Mouse (Mus musculus) stomach, embryonic 16.5 days (tissue): ENCODE results near the gene Rap1gds1. TPM values are rescaled to one million over a fixed set of nuclear protein-coding genes. Genes with fewer than 3 reads are reported as not detected.

ENCODE experiments used
- ATAC-seq: fragments of 200-750 bp; cut with Nextera tagmentation; 2 replicates; pipeline ENCODE4 v1.8.0; 2017; ENCODE audit warnings: moderate number of reproducible peaks, moderate TSS enrichment; ENCODE audit not compliant: insufficient read depth, low FRiP score
- H3K27ac ChIP-seq: fragments of 300-500 bp; sonication (generic); 2 replicates; pipeline ENCODE4 v1.5.1; 2014; ENCODE audit warnings: low read length
- H3K27me3 ChIP-seq: fragments of 300-500 bp; sonication (generic); 2 replicates; pipeline ENCODE4 v1.6.1; 2014; ENCODE audit warnings: low read length, control low read depth, mixed read lengths; ENCODE audit not compliant: control insufficient read depth, insufficient read depth
- H3K36me3 ChIP-seq: fragments of 300-500 bp; sonication (generic); 2 replicates; pipeline ENCODE4 v1.6.1; 2014; ENCODE audit warnings: low read length; ENCODE audit not compliant: control insufficient read depth, insufficient read depth
- H3K4me1 ChIP-seq: fragments of 300-500 bp; sonication (generic); 2 replicates; pipeline ENCODE4 v1.6.1; 2014; ENCODE audit warnings: low read length, control low read depth, mixed read lengths; ENCODE audit not compliant: control insufficient read depth, insufficient read depth
- H3K4me2 ChIP-seq: fragments of 300-500 bp; sonication (generic); 2 replicates; pipeline ENCODE4 v1.6.1; 2014; ENCODE audit warnings: low read depth, low read length, mixed read lengths
- H3K4me3 ChIP-seq: fragments of 300-500 bp; sonication (generic); replicated peaks from 2 replicates; pipeline ENCODE4 v1.5.1; 2014; ENCODE audit warnings: mild to moderate bottlenecking, low read length
- H3K9ac ChIP-seq: fragments of 300-500 bp; sonication (generic); 2 replicates; pipeline ENCODE4 v1.6.1; 2014; ENCODE audit warnings: low read length
- H3K9me3 ChIP-seq: fragments of 300-500 bp; sonication (generic); replicated peaks from 2 replicates; pipeline ENCODE4 v1.6.1; 2016; ENCODE audit warnings: low read length, control low read depth; ENCODE audit not compliant: control insufficient read depth
- WGBS: fragments of 180-500 bp; shearing (Covaris S2); extraction: QIAGEN DNeasy Blood & Tissue Kit; methylation state at CpG from one replicate; pipeline ENCODE4 v1.1.7; 2014; 5-methylcytosine and 5-hydroxymethylcytosine counted together
- polyA plus RNA-seq: library from polyadenylated mRNA; unstranded; fragments of >200 nt; fragmentation: Nextera tagmentation; extraction: Ambion mirVana; gene quantifications from 2 replicates; pipeline ENCODE4 v1.2.1, GENCODE M21; 2015

Gene Rap1gds1
- polyA plus RNA-seq, 1 experiment from 2014 or later: 51.0 TPM

- H3K27me3 ChIP-seq: no peaks in the 10 kb centered on the region
- H3K4me3 ChIP-seq: no peak overlapping the region
- no peak overlapping the region for H3K9ac ChIP-seq
- no peaks in the 10 kb centered on the region for H3K36me3 ChIP-seq
- no peak for ATAC-seq
- no peaks in the 10 kb centered on the region for H3K9me3 ChIP-seq
- peaks cover 5% of the 10 kb centered on the region for H3K4me1 ChIP-seq
- H3K27ac ChIP-seq: no peak overlapping the region
- no peak overlapping the region for H3K4me2 ChIP-seq
- WGBS: 68% methylated on average over 5 of the region's 5 CpGs
Measured at GRCm38 (mm10) chr3:139025077-139025476, 49.9 kb downstream of the Rap1gds1 start.

GRCm38 (mm10) chr3:139023585-139023984 is 51.4 kb downstream of the Rap1gds1 start:
- H3K4me2 ChIP-seq: no peak overlapping the region
- no peak overlapping the region for H3K27ac ChIP-seq
- H3K36me3 ChIP-seq: no peaks in the 10 kb centered on the region
- H3K9me3 ChIP-seq: no peaks in the 10 kb centered on the region
- no peak overlapping the region for H3K4me3 ChIP-seq
- no peaks in the 10 kb centered on the region for H3K27me3 ChIP-seq
- 63% methylated on average over 8 of the region's 8 CpGs for WGBS
- no peak for ATAC-seq
- peaks cover 5% of the 10 kb centered on the region for H3K4me1 ChIP-seq
- no peak overlapping the region for H3K9ac ChIP-seq

- ATAC-seq: no peak; the same call in 1 of the 2 replicates
Measured at GRCm38 (mm10) chr3:139012352-139012751, 62.6 kb downstream of the Rap1gds1 start.

GRCm38 (mm10) chr3:139005669-139006068 is 69.3 kb downstream of the Rap1gds1 start:
- H3K4me1 ChIP-seq: no peaks in the 10 kb centered on the region
- H3K4me2 ChIP-seq: no peak overlapping the region
- no peaks in the 10 kb centered on the region for H3K36me3 ChIP-seq
- H3K27me3 ChIP-seq: no peaks in the 10 kb centered on the region
- H3K4me3 ChIP-seq: no peak overlapping the region
- no peak overlapping the region for H3K9ac ChIP-seq
- no peak overlapping the region for H3K27ac ChIP-seq
- no peaks in the 10 kb centered on the region for H3K9me3 ChIP-seq
- no peak for ATAC-seq

More at GRCm38 (mm10) chr3:139012352-139012751, 62.6 kb downstream of the Rap1gds1 start:
- Histone ChIP-seq H3K4me1 (no peaks in the 10 kb centered on the region), H3K9ac (no peak overlapping the region), H3K4me2 (no peak overlapping the region), H3K27me3 (no peaks in the 10 kb centered on the region), H3K27ac (no peak overlapping the region), H3K4me3 (no peak overlapping the region), H3K36me3 (peaks cover 5% of the 10 kb centered on the region; the same call in 1 of the 2 replicates), H3K9me3 (no peaks in the 10 kb centered on the region)
- WGBS: 81% methylated on average over 9 of the region's 9 CpGs

- Histone ChIP-seq H3K36me3 (no peaks in the 10 kb centered on the region), H3K27me3 (no peaks in the 10 kb centered on the region), H3K9me3 (no peaks in the 10 kb centered on the region), H3K9ac (no peak overlapping the region), H3K4me1 (no peaks in the 10 kb centered on the region), H3K4me2 (no peak overlapping the region), H3K4me3 (no peak overlapping the region), H3K27ac (no peak overlapping the region)
- WGBS: 75% methylated on average over 6 of the region's 6 CpGs
- no peak for ATAC-seq
Measured at GRCm38 (mm10) chr3:139002774-139003173, 72.2 kb downstream of the Rap1gds1 start.

GRCm38 (mm10) chr3:139000071-139000867 is 74.7 kb downstream of the Rap1gds1 start:
- Histone ChIP-seq H3K36me3 (peaks cover 5% of the 10 kb centered on the region; the same call in 1 of the 2 replicates), H3K27me3 (no peaks in the 10 kb centered on the region), H3K4me2 (no peak overlapping the region), H3K4me1 (no peaks in the 10 kb centered on the region), H3K4me3 (no peak overlapping the region), H3K9ac (no peak overlapping the region), H3K27ac (no peak overlapping the region), H3K9me3 (no peaks in the 10 kb centered on the region)
- no peak for ATAC-seq
- WGBS: 83% methylated on average over 9 of the region's 9 CpGs

GRCm38 (mm10) chr3:138993473-138993872 is 81.5 kb downstream of the Rap1gds1 start:
- Histone ChIP-seq H3K36me3 (peaks cover 5% of the 10 kb centered on the region; the same call in 1 of the 2 replicates), H3K4me1 (no peaks in the 10 kb centered on the region), H3K27me3 (no peaks in the 10 kb centered on the region), H3K9ac (no peak overlapping the region), H3K4me3 (no peak overlapping the region), H3K27ac (no peak overlapping the region), H3K4me2 (no peak overlapping the region), H3K9me3 (no peaks in the 10 kb centered on the region)
- WGBS: 65% methylated on average over 5 of the region's 5 CpGs
- no peak for ATAC-seq

GRCm38 (mm10) chr3:138991367-138991766 is 83.6 kb downstream of the Rap1gds1 start:
- peaks cover 2% of the 10 kb centered on the region; the same call in 1 of the 2 replicates for H3K36me3 ChIP-seq
- H3K27me3 ChIP-seq: no peaks in the 10 kb centered on the region
- no peaks in the 10 kb centered on the region for H3K4me1 ChIP-seq
- H3K9ac ChIP-seq: no peak overlapping the region
- no peak for ATAC-seq
- 76% methylated on average over 1 of the region's 1 CpGs for WGBS
- H3K4me2 ChIP-seq: no peak overlapping the region
- no peak overlapping the region for H3K27ac ChIP-seq
- no peak overlapping the region for H3K4me3 ChIP-seq
- no peaks in the 10 kb centered on the region for H3K9me3 ChIP-seq

GRCm38 (mm10) chr3:138989141-138989540 is 85.9 kb downstream of the Rap1gds1 start:
- 91% methylated on average over 7 of the region's 7 CpGs for WGBS

More at GRCm38 (mm10) chr3:138989141-138989540, 85.9 kb downstream of the Rap1gds1 start:
- Histone ChIP-seq H3K4me2 (no peak overlapping the region), H3K4me1 (no peaks in the 10 kb centered on the region), H3K9me3 (no peaks in the 10 kb centered on the region), H3K27ac (no peak overlapping the region), H3K36me3 (no peaks in the 10 kb centered on the region), H3K4me3 (no peak overlapping the region), H3K9ac (no peak overlapping the region), H3K27me3 (no peaks in the 10 kb centered on the region)
- no peak for ATAC-seq
